Mouse (Mus musculus) inflammation-experienced regulatory T-cells, adult 6 months (primary cell): ENCODE results near the gene Sept7. TPM values are rescaled to one million over a fixed set of nuclear protein-coding genes. Genes with fewer than 3 reads are reported as not detected.
"Not testable (repeated sequence)": the region's sequence is repeated elsewhere in the genome, so short reads cannot be mapped to it uniquely, and the experiment has no call there.

Experiments
- ATAC-seq: one replicate; pipeline ENCODE4 v1.8.0; 2017
- polyA plus RNA-seq, 3 experiments: library from polyadenylated mRNA; unstranded; fragments of 100-300 nt; shearing (Covaris generic); gene quantifications; one replicate each; pipeline ENCODE4 v1.2.1; 2017

The Sept7 gene
- 100 to 1,000 TPM; 405 to 568 (median 467) TPM for polyA plus RNA-seq

- peak; percentile 92 for ATAC-seq
Measured at GRCm38 (mm10) chr9:25252283-25252726, at the start of gene Sept7. TSS of gene Sept7 (plus strand) at chr9:25252439.

DNA sequence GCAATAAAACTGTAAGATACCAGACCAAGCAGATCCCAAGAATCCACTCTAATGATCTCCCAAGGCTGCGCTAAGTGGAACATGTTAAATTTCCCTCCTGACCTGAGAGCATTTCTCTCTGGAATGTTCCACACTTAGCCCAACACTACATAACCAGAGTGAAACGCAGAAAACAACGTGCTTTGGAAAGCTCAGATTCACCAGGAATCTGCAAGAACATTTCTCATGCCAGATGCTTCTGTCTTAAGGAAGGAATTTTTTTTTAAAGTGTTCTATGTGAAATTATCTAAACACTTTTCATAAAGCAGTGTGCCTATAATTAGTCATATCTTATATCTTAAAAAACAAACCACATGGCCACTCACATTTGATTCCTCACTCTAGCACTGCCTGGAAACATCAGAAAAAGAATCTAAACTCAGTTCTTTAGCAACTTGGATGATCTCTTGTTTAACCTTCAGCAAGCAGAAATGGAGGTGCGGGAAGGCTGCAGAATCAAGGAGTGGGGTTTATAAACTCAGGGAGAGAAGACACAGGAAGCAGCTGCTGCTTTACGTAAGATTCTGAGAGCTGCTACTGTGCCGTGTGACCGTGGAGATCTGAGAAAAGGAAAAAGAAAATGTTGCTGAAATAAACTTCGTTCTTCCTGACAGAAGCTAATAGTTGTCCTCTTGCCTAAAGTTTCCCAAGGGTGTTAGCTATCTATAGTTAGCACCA lies 44.0 kb upstream of the Sept7 start:
- no peak for ATAC-seq

DNA sequence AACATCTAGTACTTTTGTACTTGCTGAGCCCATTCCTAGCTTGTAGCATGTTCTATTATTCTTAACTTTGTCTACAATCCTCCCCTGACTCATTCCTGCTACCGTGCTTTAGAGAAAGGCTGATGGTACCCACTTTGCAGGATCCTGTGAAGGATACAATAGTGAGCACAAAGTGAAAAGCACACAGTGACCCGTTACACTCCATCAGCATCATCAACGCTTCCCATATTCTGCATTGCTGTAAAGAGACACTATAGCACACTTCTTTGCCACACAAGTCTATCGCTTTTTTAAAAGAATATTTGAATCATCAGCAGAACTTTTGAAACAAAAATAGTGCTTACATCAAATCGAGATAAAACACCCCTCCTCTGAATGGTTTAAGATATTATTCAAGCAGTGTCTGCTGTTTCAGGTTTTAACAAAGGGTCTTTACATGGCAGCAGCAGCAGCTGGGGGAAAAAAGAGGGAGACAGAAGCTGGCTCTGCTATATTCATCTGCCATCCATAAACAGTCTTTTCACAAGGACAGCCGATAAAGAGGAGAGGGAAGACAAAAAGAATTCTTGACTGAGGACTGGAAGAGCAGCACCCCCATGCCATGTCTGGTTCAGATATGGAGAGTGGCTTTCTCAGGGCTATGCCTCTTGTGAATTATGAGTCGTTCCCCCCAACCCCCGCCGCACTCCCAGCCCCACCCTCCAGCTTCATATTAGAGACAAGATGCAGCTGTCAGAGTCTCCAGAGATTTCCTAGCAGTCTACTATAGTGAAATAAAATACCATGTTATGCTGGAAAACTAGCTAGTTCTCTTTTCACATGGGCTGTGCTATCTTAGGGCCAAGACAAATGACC lies 39.7 kb upstream of the Sept7 start:
- ATAC-seq: no peak

DNA sequence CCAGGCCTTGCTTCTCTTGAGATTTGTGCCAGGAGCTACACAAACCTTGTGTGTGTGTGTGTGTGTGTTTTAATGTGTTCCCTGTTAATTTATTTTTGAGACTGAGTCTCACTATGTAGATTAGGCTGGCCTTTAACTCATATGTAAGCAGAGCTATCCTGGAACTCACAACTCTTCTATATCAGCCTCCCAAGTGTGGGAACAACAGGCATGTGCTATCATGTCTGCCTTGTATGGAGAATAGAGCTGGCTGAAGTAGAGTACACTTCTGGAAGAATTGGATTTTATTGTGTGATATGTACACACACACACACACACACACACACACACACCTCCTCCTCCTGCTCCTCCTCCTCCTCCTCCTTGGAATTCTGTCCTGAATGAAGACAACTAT lies 39.1 kb upstream of the Sept7 start:
- ATAC-seq: no peak

- no peak for ATAC-seq
Measured at GRCm38 (mm10) chr9:25215411-25215810, 36.8 kb upstream of the Sept7 start.

DNA sequence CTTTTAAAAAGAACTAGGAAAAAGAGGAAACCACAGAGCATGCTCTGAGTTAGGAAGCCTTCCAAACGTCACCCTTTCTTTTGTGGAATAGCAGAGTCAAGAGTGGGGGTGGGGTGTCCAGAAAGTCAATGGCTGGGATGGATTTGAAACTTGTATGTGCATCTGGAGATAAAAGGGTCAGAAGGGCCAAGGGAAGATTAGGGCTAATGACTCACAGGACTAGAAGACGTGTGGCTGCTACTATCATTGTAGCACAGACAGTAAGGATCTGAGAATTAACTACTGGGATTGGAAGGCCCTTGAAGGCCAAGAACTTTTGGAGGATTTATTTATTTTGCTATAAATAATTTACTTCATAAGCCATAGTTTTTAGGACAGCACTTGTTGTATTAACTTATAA lies 36.0 kb upstream of the Sept7 start:
- ATAC-seq: no peak

DNA sequence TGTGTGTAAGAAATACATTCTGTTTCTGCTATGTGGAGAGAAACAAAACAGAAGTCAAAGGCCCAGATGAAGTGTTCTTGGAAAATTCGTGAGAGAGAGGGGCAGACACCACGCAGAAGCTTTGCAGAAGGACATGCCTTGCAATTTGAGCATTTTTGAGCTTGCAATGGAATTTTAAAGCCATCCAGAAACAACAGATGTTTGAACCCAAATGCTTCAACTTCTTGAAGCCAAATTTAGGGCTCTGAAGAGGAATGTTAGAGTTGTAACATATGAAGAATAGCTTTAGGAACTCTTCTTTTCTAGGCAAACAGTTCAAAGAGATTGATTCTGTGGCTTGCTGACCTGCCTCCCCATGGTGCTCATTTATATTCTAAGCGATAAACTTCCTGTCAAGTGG lies 33.3 kb upstream of the Sept7 start:
- ATAC-seq: no peak

GRCm38 (mm10) chr9:25219882-25220281 lies 32.4 kb upstream of the Sept7 start:
- peak; percentile 25 for ATAC-seq

- ATAC-seq: no peak
Measured at GRCm38 (mm10) chr9:25224959-25225358, 27.3 kb upstream of the Sept7 start.

- ATAC-seq: peak; percentile 70
Measured at GRCm38 (mm10) chr9:25229740-25230139, 22.5 kb upstream of the Sept7 start.

GRCm38 (mm10) chr9:25230213-25231039 lies 21.8 kb upstream of the Sept7 start:
- peak; percentile 73 for ATAC-seq

- ATAC-seq: no peak
Measured at GRCm38 (mm10) chr9:25241065-25241464, 11.2 kb upstream of the Sept7 start.

DNA sequence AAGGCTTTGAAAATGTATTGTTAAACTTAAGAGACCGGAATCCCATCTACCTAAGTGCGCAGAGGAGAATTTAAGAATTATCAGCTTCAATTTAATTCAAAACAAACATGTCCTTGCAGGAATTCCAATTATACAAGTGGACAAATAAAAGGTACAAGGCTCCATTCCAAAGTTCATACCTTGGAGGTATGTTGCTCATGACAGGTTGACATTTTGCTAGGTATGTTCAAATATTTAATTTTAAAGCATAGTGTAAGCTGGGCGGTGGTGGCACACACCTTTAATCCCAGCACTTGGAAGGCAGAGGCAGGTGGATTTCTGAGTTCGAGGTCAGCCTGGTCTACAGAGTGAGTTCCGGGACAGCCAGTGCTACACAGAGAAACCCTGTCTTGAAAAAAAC lies 10.5 kb upstream of the Sept7 start:
- not testable (repeated sequence) for ATAC-seq

DNA sequence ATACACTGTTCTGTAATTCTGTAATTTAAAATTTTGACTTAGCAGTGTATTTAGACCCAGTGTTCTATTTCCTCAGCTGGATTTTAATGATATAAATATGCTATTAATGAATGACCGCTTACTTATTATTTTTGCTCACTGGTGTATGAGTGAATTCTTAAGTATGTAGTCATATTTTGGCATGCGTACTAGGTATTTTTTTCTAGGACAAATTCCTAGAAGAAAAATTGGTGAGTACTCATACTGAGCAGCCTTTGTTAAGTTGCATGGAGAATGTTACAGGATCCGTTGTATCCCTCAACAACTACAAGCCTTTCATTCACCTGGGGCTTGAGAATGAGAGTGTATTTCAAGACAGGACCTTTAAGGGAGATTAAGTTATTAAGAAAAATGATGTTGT lies 10.0 kb upstream of the Sept7 start:
- no peak for ATAC-seq

DNA sequence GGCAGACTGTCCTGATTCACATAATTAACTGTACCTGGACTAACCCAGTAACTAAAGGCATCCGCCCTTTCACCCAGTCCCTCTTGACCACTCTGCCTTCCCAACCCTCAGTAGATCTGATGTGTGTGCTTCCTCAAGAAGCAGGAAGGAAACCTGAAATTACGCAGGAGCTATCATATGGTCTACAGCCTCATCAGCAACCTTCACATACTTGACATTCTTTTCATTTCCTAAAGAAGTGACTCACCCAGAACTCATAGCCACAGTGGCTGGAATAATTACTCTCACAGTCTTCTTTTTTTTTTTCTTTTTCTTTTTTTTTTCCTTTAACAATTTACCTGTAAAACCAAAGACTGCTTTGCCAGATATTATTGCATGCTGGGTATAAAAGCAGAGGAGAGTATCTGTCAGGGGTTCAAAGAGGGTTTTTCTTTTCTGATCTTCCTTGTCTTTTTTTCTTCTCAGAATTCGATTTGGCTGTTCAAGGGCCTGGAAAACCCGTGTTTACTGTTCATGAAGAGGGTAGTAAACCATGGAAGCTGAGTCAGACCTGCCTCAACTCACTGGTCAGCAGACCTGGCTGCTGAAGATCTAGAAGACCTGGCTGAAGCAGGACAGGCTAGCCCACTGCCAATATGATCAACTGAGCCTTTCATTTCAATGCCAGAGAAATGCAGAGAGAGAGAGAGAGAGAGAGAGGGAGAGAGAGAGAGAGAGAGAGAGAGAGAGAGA lies 8.1 kb upstream of the Sept7 start:
- no peak for ATAC-seq

DNA sequence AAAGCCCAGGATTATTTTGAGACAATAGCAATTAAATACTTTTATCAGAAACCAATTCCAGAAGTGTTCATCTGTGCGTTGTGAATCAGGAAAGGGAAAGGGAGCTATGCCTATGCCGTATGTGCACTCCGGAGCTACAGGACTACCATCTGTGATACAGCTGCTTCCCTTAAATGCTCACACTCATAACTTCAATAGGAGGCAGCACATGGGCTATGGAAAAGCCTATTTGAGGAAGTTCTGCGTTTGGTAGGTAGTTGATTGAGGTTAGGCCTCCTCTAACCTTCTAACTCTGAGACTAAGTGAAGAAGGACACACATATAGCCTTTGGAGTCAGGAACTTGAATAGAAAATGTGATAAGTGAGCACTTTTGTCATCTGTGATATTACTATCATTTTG lies 7.1 kb upstream of the Sept7 start:
- no peak for ATAC-seq

- ATAC-seq: no peak
Measured at GRCm38 (mm10) chr9:25246508-25246907, 5.7 kb upstream of the Sept7 start.

- no peak for ATAC-seq
Measured at GRCm38 (mm10) chr9:25251174-25251573, 1.1 kb upstream of the Sept7 start.

GRCm38 (mm10) chr9:25251611-25252282 lies 492 bp upstream of the Sept7 start:
- peak; percentile 55 for ATAC-seq

DNA sequence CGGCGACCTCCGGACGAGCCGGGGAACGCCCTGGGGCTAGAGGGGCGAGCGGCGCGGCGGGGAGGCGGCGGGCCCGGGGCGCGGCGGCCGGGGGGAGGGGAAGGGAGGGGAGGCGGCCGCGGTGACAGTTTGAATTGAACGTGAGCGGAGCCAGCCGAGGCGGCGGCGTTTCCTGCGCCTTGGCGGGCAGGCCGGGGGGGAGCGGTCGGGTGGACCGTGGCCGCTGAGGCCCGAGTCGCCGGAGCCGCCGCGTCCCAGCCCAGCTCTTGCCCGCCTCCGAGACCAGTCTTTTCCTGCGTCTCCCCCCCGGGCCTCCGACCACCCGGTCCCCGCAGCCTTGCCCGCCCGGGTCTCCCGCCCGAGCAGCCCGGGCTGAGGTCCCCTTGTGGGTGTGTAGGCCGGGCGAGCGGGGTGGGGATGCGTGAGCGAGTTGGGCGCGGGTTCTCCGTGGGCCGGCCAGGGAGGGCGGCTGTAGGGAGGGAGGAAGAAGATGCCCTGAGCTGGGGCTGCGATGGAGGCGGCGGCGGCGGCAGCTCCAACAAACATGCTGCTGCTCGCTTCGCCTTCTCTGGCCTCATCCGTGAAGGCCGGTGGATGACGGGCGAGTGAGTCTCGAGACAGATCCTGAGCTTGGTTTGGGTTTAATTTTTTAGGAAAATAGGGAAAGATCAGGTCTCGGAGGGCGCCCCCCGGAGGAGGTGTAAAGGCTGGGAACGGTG lies 679 bp downstream of the Sept7 start:
- peak; percentile 3 for ATAC-seq

DNA sequence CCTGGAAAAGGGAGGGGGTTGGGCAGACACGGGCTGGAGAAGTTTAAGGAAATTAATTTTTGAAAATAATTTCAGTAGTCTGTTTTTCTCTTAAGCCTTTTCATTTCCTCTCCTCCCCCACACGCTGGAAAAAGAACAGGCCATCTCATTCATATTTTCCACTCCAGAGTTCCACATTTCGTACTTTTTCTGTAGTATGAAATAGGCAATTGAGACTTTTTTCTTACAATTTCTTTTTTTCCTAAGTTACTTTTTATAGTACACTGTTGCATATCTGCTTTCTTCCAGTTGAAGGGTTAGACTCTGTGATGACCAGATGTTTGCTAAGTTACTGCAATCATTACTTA lies 1.2 kb downstream of the Sept7 start:
- ATAC-seq: no peak
